Mouse (Mus musculus) E14TG2a.4 (cell line): ENCODE data around the gene Dab1.

ENCODE experiments used
- H3K27me3 ChIP-seq: 2 replicates; pipeline ENCODE4 v1.6.1; 2014; ENCODE audit warnings: low read length, control low read depth; ENCODE audit not compliant: insufficient read depth
- H3K36me3 ChIP-seq: 2 replicates; pipeline ENCODE4 v1.6.1; 2014; ENCODE audit warnings: low read length, control low read depth; ENCODE audit not compliant: insufficient read depth
- H3K4me1 ChIP-seq: replicated peaks from 2 replicates; pipeline ENCODE4 v1.6.1; 2014; ENCODE audit warnings: low read depth, low read length, control low read depth
- H3K4me3 ChIP-seq: replicated peaks from 2 replicates; pipeline ENCODE4 v1.5.1; 2014; ENCODE audit warnings: mild to moderate bottlenecking, low read length
- H3K9me3 ChIP-seq: 2 replicates; pipeline ENCODE4 v1.6.1; 2014; ENCODE audit warnings: low read length, control low read depth
- CTCF ChIP-seq: conservative IDR thresholded peaks from 2 replicates; pipeline ENCODE4 v1.5.1; 2014; ENCODE audit warnings: low read length
- NANOG ChIP-seq: IDR thresholded peaks from 2 replicates; pipeline ENCODE4 v1.6.1; 2014; ENCODE audit warnings: borderline replicate concordance, low read length, mixed read lengths
- POU5F1 ChIP-seq: IDR thresholded peaks from 2 replicates; pipeline ENCODE4 v1.6.1; 2014; ENCODE audit warnings: low read length, borderline replicate concordance

The Dab1 gene

DNA sequence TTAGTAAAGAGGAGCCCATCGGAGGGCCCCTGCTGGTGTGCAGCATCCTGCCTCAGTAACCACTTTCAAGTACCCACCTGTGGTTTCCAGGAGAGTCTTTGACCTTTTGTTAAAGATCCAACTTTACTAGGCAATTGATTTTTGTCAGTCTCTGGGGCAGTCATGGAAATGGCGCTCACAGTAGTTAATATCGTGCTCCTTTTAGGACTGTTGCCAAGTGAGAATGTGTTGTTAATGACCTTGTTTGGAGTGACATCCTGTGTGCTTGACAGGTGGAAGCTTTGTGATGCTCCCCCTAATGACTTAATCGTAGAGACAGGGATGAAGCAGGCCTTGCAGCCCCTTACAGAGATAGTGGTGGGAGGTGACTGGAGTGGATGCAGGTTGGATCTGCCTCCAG is 1151.2 kb downstream of the Dab1 start:
- peaks cover 6% of the 10 kb centered on the region; the same call in 1 of the 2 replicates for H3K27me3 ChIP-seq
- H3K4me3 ChIP-seq = no peak overlapping the region
- no peaks in the 10 kb centered on the region for H3K36me3 ChIP-seq
- H3K4me1 ChIP-seq = no peaks in the 10 kb centered on the region
- no peak for TF ChIP-seq POU5F1
- TF ChIP-seq CTCF = no peak
- no peak for TF ChIP-seq NANOG
- no peaks in the 10 kb centered on the region for H3K9me3 ChIP-seq

DNA sequence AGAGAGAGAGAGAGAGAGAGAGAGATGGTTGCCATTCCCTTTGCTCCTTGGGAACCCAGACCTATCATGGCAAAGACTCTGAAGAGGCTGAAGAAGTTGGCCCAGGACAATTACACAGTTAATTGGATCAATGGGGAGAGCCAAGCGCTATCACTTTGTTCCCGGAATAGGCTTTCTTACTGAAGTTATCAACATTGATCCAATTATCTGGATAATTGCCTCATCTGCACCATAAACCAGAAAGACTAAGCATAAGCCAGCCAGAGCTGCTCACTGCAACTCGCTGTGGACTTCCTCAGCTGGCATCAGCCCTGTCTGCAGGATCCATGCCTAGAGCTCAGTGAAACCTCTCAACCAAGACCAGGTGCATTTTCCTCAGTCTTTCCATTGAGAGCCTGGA is 1156.4 kb downstream of the Dab1 start:
- Histone ChIP-seq H3K27me3 (peaks cover 2% of the 10 kb centered on the region; the same call in 1 of the 2 replicates), H3K4me3 (no peak overlapping the region)
- no peak for TF ChIP-seq CTCF
- no peak for TF ChIP-seq NANOG
- TF ChIP-seq POU5F1 = no peak

DNA sequence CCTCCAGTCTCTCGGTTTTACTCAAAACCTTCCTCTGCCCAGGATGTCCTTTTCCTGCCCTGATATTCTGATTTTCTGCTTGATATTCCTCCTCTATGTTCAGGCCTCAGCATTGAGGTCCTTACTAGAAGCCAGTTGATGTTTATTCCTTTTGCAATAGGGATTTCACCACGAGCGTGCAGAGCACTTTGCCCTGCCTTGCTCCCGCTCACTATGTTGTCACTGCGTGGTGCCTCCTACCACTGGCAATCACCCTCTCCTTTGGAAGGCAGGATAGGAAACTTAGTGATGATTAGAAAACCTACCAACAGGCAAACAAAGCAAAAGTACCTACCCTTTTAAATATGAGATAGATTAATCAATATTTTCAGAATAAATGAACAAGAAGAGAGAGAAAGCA is 1160.3 kb downstream of the Dab1 start:
- H3K4me1 ChIP-seq = no peaks in the 10 kb centered on the region
- TF ChIP-seq NANOG = no peak
- TF ChIP-seq CTCF = no peak
- no peak for TF ChIP-seq POU5F1
- peaks cover 2% of the 10 kb centered on the region; the same call in 1 of the 2 replicates for H3K27me3 ChIP-seq
- no peaks in the 10 kb centered on the region for H3K9me3 ChIP-seq
- no peaks in the 10 kb centered on the region for H3K36me3 ChIP-seq
- no peak overlapping the region for H3K4me3 ChIP-seq

More for the DNA sequence above, 1156.4 kb downstream of the Dab1 start:
- H3K4me1 ChIP-seq = no peaks in the 10 kb centered on the region
- H3K36me3 ChIP-seq = no peaks in the 10 kb centered on the region
- no peaks in the 10 kb centered on the region for H3K9me3 ChIP-seq

DNA sequence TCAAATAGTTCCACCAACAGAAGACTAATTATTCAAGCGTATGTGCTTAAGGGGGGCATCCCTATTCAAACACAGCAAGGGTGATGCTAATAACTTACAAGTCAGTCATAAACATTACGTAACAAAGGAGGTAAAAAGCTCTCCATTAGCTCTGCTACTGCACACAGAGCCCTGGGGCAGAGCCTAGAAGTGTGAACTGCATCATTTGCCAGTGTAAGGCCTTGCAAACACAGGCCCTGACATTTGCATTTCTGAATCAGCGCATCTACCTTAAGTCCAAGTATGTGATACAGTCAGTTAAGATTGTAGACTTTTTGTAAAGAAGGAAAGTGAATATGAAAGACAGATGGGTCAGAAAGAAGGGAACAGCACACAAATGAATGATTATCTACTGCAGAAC is 1162.3 kb downstream of the Dab1 start:
- TF ChIP-seq POU5F1 (no peak), NANOG (no peak), CTCF (no peak)
- Histone ChIP-seq H3K4me1 (no peaks in the 10 kb centered on the region), H3K27me3 (no peaks in the 10 kb centered on the region), H3K9me3 (no peaks in the 10 kb centered on the region), H3K36me3 (no peaks in the 10 kb centered on the region), H3K4me3 (no peak overlapping the region)

DNA sequence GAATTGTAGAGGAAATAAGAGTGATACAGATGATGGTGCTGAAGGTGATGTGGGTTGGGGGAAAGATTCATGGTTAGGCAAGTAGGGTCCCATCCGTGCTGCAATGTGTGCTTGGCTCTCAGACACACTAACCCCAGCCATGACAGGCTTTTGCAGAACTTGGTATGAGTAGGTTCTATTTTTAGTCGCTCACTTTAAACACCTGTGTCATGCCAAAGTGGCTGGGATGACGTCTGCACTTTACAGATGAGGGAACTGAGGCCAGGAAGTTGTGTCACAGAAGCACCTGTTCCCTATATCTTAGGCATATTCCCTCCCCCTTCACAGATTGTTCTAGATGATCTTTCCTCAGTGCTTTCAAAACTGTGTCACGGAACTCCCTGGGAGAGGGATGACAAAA is 1163.2 kb downstream of the Dab1 start:
- H3K36me3 ChIP-seq = no peaks in the 10 kb centered on the region
- TF ChIP-seq NANOG (no peak), POU5F1 (no peak), CTCF (no peak)
- no peaks in the 10 kb centered on the region for H3K4me1 ChIP-seq
- H3K27me3 ChIP-seq = no peaks in the 10 kb centered on the region
- H3K4me3 ChIP-seq = no peak overlapping the region
- no peaks in the 10 kb centered on the region for H3K9me3 ChIP-seq

DNA sequence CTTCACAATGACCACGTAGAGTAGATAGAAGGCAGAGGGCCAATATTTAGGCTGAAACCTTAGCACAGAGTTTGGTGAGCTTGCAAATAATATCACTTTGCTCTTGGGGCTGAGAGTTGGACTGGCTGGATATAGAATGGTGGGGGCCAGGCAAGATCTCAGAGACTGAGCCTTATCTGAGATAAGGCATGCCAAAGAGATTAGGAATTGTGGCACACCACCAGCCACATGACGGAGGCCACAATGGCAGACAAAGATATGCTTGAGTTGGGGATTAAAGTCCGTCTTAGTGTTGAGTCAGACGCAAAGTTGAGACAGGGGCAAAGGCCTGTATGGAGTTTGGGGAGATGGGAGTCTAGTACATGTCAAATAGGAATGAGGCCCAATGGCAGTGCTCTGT is 1173.0 kb downstream of the Dab1 start:
- no peak for TF ChIP-seq POU5F1
- no peak for TF ChIP-seq CTCF
- TF ChIP-seq NANOG = no peak
- Histone ChIP-seq H3K9me3 (no peaks in the 10 kb centered on the region), H3K4me1 (no peaks in the 10 kb centered on the region), H3K4me3 (no peak overlapping the region), H3K27me3 (no peaks in the 10 kb centered on the region), H3K36me3 (no peaks in the 10 kb centered on the region)
